Mouse (Mus musculus) heart, adult 2 months (tissue): ENCODE measurements at regions not wholly inside any gene's neighbourhood (a gene's known extent, or its start where the extent isn't known, plus 50 kb on each side); places are given as distances from the start of the nearest gene placed in this dataset.

ENCODE experiments used
- CTCF ChIP-seq: fragments of 200-600 bp; IDR thresholded peaks from 2 replicates; pipeline ENCODE4 v1.8.1; 2022; ENCODE audit warnings: antibody characterized with exemption, mild to moderate bottlenecking, moderate library complexity
- EP300 ChIP-seq: fragments of 200-500 bp; IDR thresholded peaks from 2 replicates; pipeline ENCODE4 v1.6.1; 2011; ENCODE audit warnings: low read depth, low read length, control low read depth; ENCODE audit not compliant: insufficient read depth

DNA sequence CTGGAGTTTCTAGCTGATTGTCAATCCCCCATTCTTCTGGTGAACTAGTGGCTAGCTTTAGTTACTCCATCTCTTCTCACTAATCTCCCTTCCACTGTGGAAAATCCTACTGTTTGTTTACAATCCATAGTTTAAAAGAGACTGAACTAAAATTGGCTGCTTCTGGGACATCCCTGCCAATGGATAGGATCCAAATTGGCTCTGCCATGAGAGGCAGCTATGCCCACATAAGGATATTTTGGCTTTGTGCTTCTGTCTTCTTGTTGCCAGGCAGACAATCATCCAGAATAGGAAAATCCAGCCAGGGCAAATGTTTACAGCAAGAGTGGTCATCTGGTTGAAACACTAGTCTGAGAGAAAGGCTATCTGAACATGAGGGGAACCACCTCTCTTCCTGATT lies 610.0 kb downstream of the Cetn3 start:
- no peak for TF ChIP-seq CTCF
- no peak for TF ChIP-seq EP300
